8 mouse cellular contexts compared by ENCODE assay signal in genomic region chr6:128760016-128760415, GRCm38 (mm10). TPM values are rescaled to one million over a fixed set of nuclear protein-coding genes. Genes with fewer than 3 reads are reported as not detected.
DNase-seq lines count a peak whose midpoint lies in the region; ATAC-seq and TF ChIP-seq lines count a peak whose summit lies in the region.
"Not testable (repeated sequence)": the region's sequence is repeated elsewhere in the genome, so short reads cannot be mapped to it uniquely, and the experiment has no call there.

No protein-coding gene starts in this region.

- not testable (repeated sequence) for H3K27me3 ChIP-seq in embryonic facial prominence, embryonic 12.5 days; limb, embryonic 11.5 days (ENCODE audit: control insufficient read depth, insufficient read depth, low read length); midbrain, embryonic 13.5 days; small intestine, adult 2 months (ENCODE audit: control insufficient read depth, insufficient read depth, low read length)

- ATAC-seq in embryonic facial prominence, embryonic 12.5 days (ENCODE audit: insufficient number of reproducible peaks, insufficient read depth, low FRiP score, low TSS enrichment) = peak; percentile 4; the same call in 1 of the 2 replicates
- peak; percentile 20; the same call in 1 of the 2 replicates for ATAC-seq in limb, embryonic 11.5 days (ENCODE audit: insufficient number of reproducible peaks, low FRiP score, low TSS enrichment, low read depth)
- peak; percentile 53 for ATAC-seq in midbrain, embryonic 13.5 days

- peak overlapping the region; percentile 11; the same call in 1 of the 2 replicates for H3K4me2 ChIP-seq in embryonic facial prominence, embryonic 12.5 days (replicated peaks)
- H3K4me2 ChIP-seq in limb, embryonic 11.5 days (ENCODE audit: low read depth, severe bottlenecking) = not testable (repeated sequence)
- H3K4me2 ChIP-seq in midbrain, embryonic 13.5 days (replicated peaks) = peak overlapping the region; percentile 43

- H3K9ac ChIP-seq in embryonic facial prominence, embryonic 12.5 days = peak overlapping the region; percentile 47
- H3K9ac ChIP-seq in limb, embryonic 11.5 days (ENCODE audit: low read length) = peak overlapping the region; percentile 50; the same call in 1 of the 2 replicates
- H3K9ac ChIP-seq in midbrain, embryonic 13.5 days (replicated peaks) = peak overlapping the region; percentile 78

- peak overlapping the region; percentile 57 for H3K4me3 ChIP-seq in embryonic facial prominence, embryonic 12.5 days
- peak overlapping the region; percentile 64 for H3K4me3 ChIP-seq in limb, embryonic 11.5 days (ENCODE audit: low read depth, low read length)
- H3K4me3 ChIP-seq in midbrain, embryonic 13.5 days (replicated peaks) = peak overlapping the region; percentile 65
- H3K4me3 ChIP-seq in small intestine, adult 2 months (ENCODE audit: low read depth, low read length) = peak overlapping the region; percentile 75

- not testable (repeated sequence) for H3K36me3 ChIP-seq in embryonic facial prominence, embryonic 12.5 days; limb, embryonic 11.5 days (ENCODE audit: control insufficient read depth, insufficient read depth, low read length); midbrain, embryonic 13.5 days; small intestine, adult 2 months (ENCODE audit: control insufficient read depth, insufficient read depth, low read length)

- H3K4me1 ChIP-seq in embryonic facial prominence, embryonic 12.5 days; limb, embryonic 11.5 days (ENCODE audit: control insufficient read depth, insufficient read depth, low read length); small intestine, adult 2 months (ENCODE audit: control insufficient read depth, insufficient read depth, insufficient read length, low read length): not testable (repeated sequence)
- peaks cover 10% of the 10 kb centered on the region for H3K4me1 ChIP-seq in midbrain, embryonic 13.5 days (replicated peaks)

- peak overlapping the region; percentile 86 for H3K27ac ChIP-seq in embryonic facial prominence, embryonic 12.5 days
- H3K27ac ChIP-seq in limb, embryonic 11.5 days (replicated peaks; ENCODE audit: low read depth, low read length) = not testable (repeated sequence)
- H3K27ac ChIP-seq in midbrain, embryonic 13.5 days = peak overlapping the region; percentile 87
- peak overlapping the region; percentile 84 for H3K27ac ChIP-seq in small intestine, adult 2 months (ENCODE audit: insufficient read depth, low read depth, low read length)

- not testable (repeated sequence) for TF ChIP-seq CTCF in small intestine, adult 2 months (IDR thresholded peaks at IDR 0.05; ENCODE audit: extremely low read depth, insufficient read length, insufficient replicate concordance, low read depth, low read length)

- WGBS in embryonic facial prominence, embryonic 12.5 days = 1% methylated on average over 22 of the region's 22 CpGs
- WGBS in limb, embryonic 11.5 days = under 1% methylated on average over 22 of the region's 22 CpGs
- under 1% methylated on average over 22 of the region's 22 CpGs for WGBS in midbrain, embryonic 13.5 days
- under 1% methylated on average over 22 of the region's 22 CpGs for WGBS in small intestine, adult 2 months

- peak; percentile 96 for DNase-seq in 3T3-L1 (ENCODE audit: low read depth, low spot score)
- peak; percentile 88 to 90 for DNase-seq in adrenal gland, postnatal 36 days
- peak; percentile 91 to 98 for DNase-seq in heart, adult 18-20 months
- peak; percentile 96 for DNase-seq in kidney, adult 18-20 months
- DNase-seq in limb, embryonic 11.5 days (ENCODE audit: low spot score) = peak; percentile 93

- TF ChIP-seq POLR2A in small intestine, adult 2 months (IDR thresholded peaks at IDR 0.05; ENCODE audit: low read depth, low read length) = not testable (repeated sequence)

- not testable (repeated sequence) for H3K9me3 ChIP-seq in embryonic facial prominence, embryonic 12.5 days; limb, embryonic 11.5 days (ENCODE audit: control insufficient read depth, low read length); midbrain, embryonic 13.5 days

RNA-seq across cellular contexts. Expression of gene Klrb1c, which starts 29.0 kb away (rescaled TPM):
- total RNA-seq in adrenal gland, postnatal 36 days (2021) = under 1 TPM; 0.16 to 0.20 TPM
- polyA plus RNA-seq in embryonic facial prominence, embryonic 12.5 days (2016; fragmentation: Nextera tagmentation; extraction: Ambion mirVana) = not detected in 2 replicates
- total RNA-seq in heart, adult 18-20 months (2021) = not detected
- not detected in 2 replicates for polyA plus RNA-seq in limb, embryonic 11.5 days (2014; fragmentation: Nextera tagmentation; extraction: Ambion mirVana)
- polyA plus RNA-seq in midbrain, embryonic 13.5 days (2015; fragmentation: Nextera tagmentation; extraction: Ambion mirVana) = not detected in 2 replicates
- not detected in 2 replicates for polyA plus RNA-seq in small intestine, adult 2 months (2012; rRNA removed)

RNA-seq across cellular contexts. Expression of gene Klrb1, which starts 37.2 kb away (rescaled TPM):
- total RNA-seq in adrenal gland, postnatal 36 days (2021) = not detected
- not detected in 2 replicates for polyA plus RNA-seq in embryonic facial prominence, embryonic 12.5 days (2016; fragmentation: Nextera tagmentation; extraction: Ambion mirVana)
- total RNA-seq in heart, adult 18-20 months (2021) = not detected
- polyA plus RNA-seq in limb, embryonic 11.5 days (2014; fragmentation: Nextera tagmentation; extraction: Ambion mirVana) = not detected in 2 replicates
- 0.20 TPM in 1 of 2 replicates, not detected in the other for polyA plus RNA-seq in midbrain, embryonic 13.5 days (2015; fragmentation: Nextera tagmentation; extraction: Ambion mirVana)
- not detected in 2 replicates for polyA plus RNA-seq in small intestine, adult 2 months (2012; rRNA removed)
